ENCODE assay signal across 9 mouse cellular contexts in the genomic region with DNA sequence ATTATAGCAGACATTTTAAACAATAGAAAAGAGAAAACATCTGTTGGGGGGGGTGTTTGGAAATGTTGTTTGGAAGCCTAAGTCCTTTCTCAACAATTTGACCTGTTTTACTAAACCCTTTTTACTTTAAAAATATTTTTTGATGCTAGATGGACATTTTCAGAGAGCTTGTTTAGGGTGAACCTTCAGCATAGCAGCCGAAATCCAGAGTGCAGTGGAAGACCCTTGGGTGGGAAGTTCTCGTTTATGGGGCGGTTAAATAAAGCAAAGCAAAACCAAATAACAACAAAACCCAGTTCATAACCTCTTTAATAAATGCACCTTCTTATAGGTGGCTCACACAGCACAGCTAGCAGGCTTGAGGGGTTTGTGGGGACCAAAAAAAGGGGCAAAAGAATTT.
DNase-seq lines count a peak whose midpoint lies in the region; ATAC-seq and TF ChIP-seq lines count a peak whose summit lies in the region.
"Had no signal": no experiment of that assay in that cellular context is flagged by ENCODE, and none has a peak within 500 bp of the region (broad histone marks: within the 10 kb centered on the region; RNA-seq: fewer than 3 reads in every experiment).

No protein-coding gene starts in this region.

- DNase-seq in kidney, adult 11 months, result no peak
- no peak for DNase-seq in hindbrain, embryonic 14.5 days (ENCODE audit: low spot score)
- DNase-seq in midbrain, postnatal 0 days (ENCODE audit: low spot score), result no peak
- DNase-seq in adrenal gland, postnatal 10 days, result no peak

- no peak overlapping the region; the same call in 1 of the 2 replicates for H3K27ac ChIP-seq in kidney, embryonic 16.5 days (ENCODE audit: low read length)
- no peak overlapping the region for H3K27ac ChIP-seq in embryonic facial prominence, embryonic 13.5 days
- H3K27ac ChIP-seq in hindbrain, embryonic 14.5 days, result peak overlapping the region; percentile 98
- peak overlapping the region; percentile 99 for H3K27ac ChIP-seq in midbrain, postnatal 0 days (ENCODE audit: low read depth, low read length)

- H3K9ac ChIP-seq in kidney, embryonic 16.5 days (replicated peaks; ENCODE audit: low read length), result peak overlapping the region; percentile 99
- peak overlapping the region; percentile 98 for H3K9ac ChIP-seq in embryonic facial prominence, embryonic 13.5 days
- peak overlapping the region; percentile 97 for H3K9ac ChIP-seq in hindbrain, embryonic 14.5 days
- peak overlapping the region; percentile 84 for H3K9ac ChIP-seq in midbrain, postnatal 0 days (replicated peaks; ENCODE audit: low read length, poor library complexity, severe bottlenecking)

- no peaks in the 10 kb centered on the region for H3K9me3 ChIP-seq in kidney, embryonic 16.5 days (ENCODE audit: low read length)
- no peaks in the 10 kb centered on the region for H3K9me3 ChIP-seq in embryonic facial prominence, embryonic 13.5 days
- no peaks in the 10 kb centered on the region for H3K9me3 ChIP-seq in hindbrain, embryonic 14.5 days (ENCODE audit: control insufficient read depth, low read length)
- no peaks in the 10 kb centered on the region for H3K9me3 ChIP-seq in midbrain, postnatal 0 days (ENCODE audit: low read length)

- peak overlapping the region; percentile 58 for H3K4me2 ChIP-seq in kidney, embryonic 16.5 days (replicated peaks; ENCODE audit: low read depth, low read length)
- peak overlapping the region; percentile 84 for H3K4me2 ChIP-seq in embryonic facial prominence, embryonic 13.5 days
- H3K4me2 ChIP-seq in hindbrain, embryonic 14.5 days (replicated peaks), result peak overlapping the region; percentile 80
- peak overlapping the region; percentile 87 for H3K4me2 ChIP-seq in midbrain, postnatal 0 days (ENCODE audit: low read depth, low read length, poor library complexity, severe bottlenecking)

- WGBS in kidney, embryonic 16.5 days, result 49% methylated on average over 3 of the region's 3 CpGs
- 77% methylated on average over 3 of the region's 3 CpGs for WGBS in embryonic facial prominence, embryonic 13.5 days
- WGBS in hindbrain, embryonic 14.5 days, result 53% methylated on average over 3 of the region's 3 CpGs
- WGBS in midbrain, postnatal 0 days, result 48% methylated on average over 3 of the region's 3 CpGs

- H3K4me3 ChIP-seq in kidney, embryonic 16.5 days (ENCODE audit: low read length), result peak overlapping the region; percentile 91
- peak overlapping the region; percentile 89 for H3K4me3 ChIP-seq in embryonic facial prominence, embryonic 13.5 days
- H3K4me3 ChIP-seq in hindbrain, embryonic 14.5 days (replicated peaks; ENCODE audit: low read length), result peak overlapping the region; percentile 89
- H3K4me3 ChIP-seq in midbrain, postnatal 0 days (ENCODE audit: low read depth, low read length), result peak overlapping the region; percentile 61

- peaks cover 15% of the 10 kb centered on the region for H3K36me3 ChIP-seq in kidney, embryonic 16.5 days (ENCODE audit: insufficient read depth, low read length)
- H3K36me3 ChIP-seq in embryonic facial prominence, embryonic 13.5 days, result peaks cover 24% of the 10 kb centered on the region
- peaks cover 25% of the 10 kb centered on the region for H3K36me3 ChIP-seq in hindbrain, embryonic 14.5 days (replicated peaks; ENCODE audit: control insufficient read depth, insufficient read depth)
- peaks cover 2% of the 10 kb centered on the region; the same call in 1 of the 2 replicates for H3K36me3 ChIP-seq in midbrain, postnatal 0 days (ENCODE audit: insufficient read depth, low read length)

- H3K4me1 ChIP-seq in kidney, embryonic 16.5 days (ENCODE audit: insufficient read depth, low read length), result peaks cover 58% of the 10 kb centered on the region
- H3K4me1 ChIP-seq in embryonic facial prominence, embryonic 13.5 days, result peaks cover 57% of the 10 kb centered on the region
- peaks cover 44% of the 10 kb centered on the region for H3K4me1 ChIP-seq in hindbrain, embryonic 14.5 days (replicated peaks; ENCODE audit: control insufficient read depth, insufficient read depth, low read length)
- peaks cover 13% of the 10 kb centered on the region; the same call in 1 of the 2 replicates for H3K4me1 ChIP-seq in midbrain, postnatal 0 days (ENCODE audit: insufficient read depth, low read length)

- TF ChIP-seq CTCF in midbrain, postnatal 0 days (IDR thresholded peaks at IDR 0.05), result no peak

- no peak for ATAC-seq in kidney, embryonic 16.5 days (ENCODE audit: low FRiP score, low TSS enrichment)
- no peak for ATAC-seq in embryonic facial prominence, embryonic 13.5 days (ENCODE audit: insufficient number of reproducible peaks, insufficient read depth, low FRiP score, low TSS enrichment, low read depth)
- no peak for ATAC-seq in hindbrain, embryonic 14.5 days (ENCODE audit: low FRiP score)
- ATAC-seq in midbrain, postnatal 0 days (ENCODE audit: low FRiP score), result no peak
- no peak for ATAC-seq in erythroid progenitor cell, adult 5-6 weeks (replicated peaks; ENCODE audit: low FRiP score, poor library complexity, severe bottlenecking)
- ATAC-seq in cerebellum, adult (ENCODE audit: insufficient number of reproducible peaks, low FRiP score, low TSS enrichment), result no peak
- ATAC-seq: inflammation-experienced regulatory T-cells, adult 6 months had no signal

- no peaks in the 10 kb centered on the region for H3K27me3 ChIP-seq in kidney, embryonic 16.5 days (ENCODE audit: insufficient read depth, low read length)
- peaks cover 44% of the 10 kb centered on the region for H3K27me3 ChIP-seq in embryonic facial prominence, embryonic 13.5 days
- H3K27me3 ChIP-seq in hindbrain, embryonic 14.5 days (ENCODE audit: control insufficient read depth, insufficient read depth, low read length), result peaks cover 33% of the 10 kb centered on the region; the same call in 1 of the 2 replicates
- H3K27me3 ChIP-seq in midbrain, postnatal 0 days (ENCODE audit: insufficient read depth, low read length), result no peaks in the 10 kb centered on the region

Comparison
In these comparisons a context has a peak if more than half of its experiments do, and no peak if none do; other contexts are left out.
1. H3K27ac ChIP-seq: peak in hindbrain, embryonic 14.5 days (single experiment) and midbrain, postnatal 0 days (single experiment); none in kidney, embryonic 16.5 days (single experiment) and embryonic facial prominence, embryonic 13.5 days (single experiment).
2. Peak in every context shown above with its lines, with median percentiles within 50 percentile points of each other: H3K4me2 ChIP-seq, H3K4me3 ChIP-seq and H3K9ac ChIP-seq.